Mouse (Mus musculus) hindbrain, embryonic 11.5 days (tissue): ENCODE measurements at regions not wholly inside any gene's neighbourhood (a gene's known extent, or its start where the extent isn't known, plus 50 kb on each side); places are given as distances from the start of the nearest gene placed in this dataset.

Experiments
- ATAC-seq: fragments of 200-750 bp; cut with Nextera tagmentation; 2 replicates; pipeline ENCODE4 v1.8.0; 2017; ENCODE audit warnings: mild to moderate bottlenecking, moderate TSS enrichment, moderate library complexity; ENCODE audit not compliant: low FRiP score
- DNase-seq: peaks from one replicate; pipeline ENCODE4 v3.0.0-alpha.2; 2015; ENCODE audit warnings: low spot score
- H3K27ac ChIP-seq: fragments of 300-500 bp; sonication (generic); 2 replicates; pipeline ENCODE4 v1.5.1; 2014; ENCODE audit warnings: mild to moderate bottlenecking, low read depth, low read length
- H3K27me3 ChIP-seq: fragments of 300-500 bp; sonication (generic); 2 replicates; pipeline ENCODE4 v1.6.1; 2014; ENCODE audit warnings: mild to moderate bottlenecking, low read length, moderate library complexity, mixed read lengths; ENCODE audit not compliant: control insufficient read depth, insufficient read depth
- H3K36me3 ChIP-seq: fragments of 300-500 bp; sonication (generic); 2 replicates; pipeline ENCODE4 v1.6.1; 2014; ENCODE audit warnings: mild to moderate bottlenecking, low read length, moderate library complexity, mixed read lengths; ENCODE audit not compliant: control insufficient read depth, insufficient read depth
- H3K4me1 ChIP-seq: fragments of 300-500 bp; sonication (generic); replicated peaks from 2 replicates; pipeline ENCODE4 v1.6.1; 2014; ENCODE audit warnings: low read length, mixed read lengths; ENCODE audit not compliant: control insufficient read depth, insufficient read depth
- H3K4me2 ChIP-seq: fragments of 300-500 bp; sonication (generic); replicated peaks from 2 replicates; pipeline ENCODE4 v1.6.1; 2014; ENCODE audit warnings: mild to moderate bottlenecking, low read depth, low read length
- H3K4me3 ChIP-seq: fragments of 300-500 bp; sonication (generic); 2 replicates; pipeline ENCODE4 v1.5.1; 2014; ENCODE audit warnings: low read depth, low read length
- H3K9ac ChIP-seq: fragments of 300-500 bp; sonication (generic); 2 replicates; pipeline ENCODE4 v1.6.1; 2014; ENCODE audit warnings: low read depth, low read length
- H3K9me3 ChIP-seq: fragments of 300-500 bp; sonication (generic); 2 replicates; pipeline ENCODE4 v1.6.1; 2016; ENCODE audit warnings: low read length; ENCODE audit not compliant: control insufficient read depth
- WGBS: fragments of 180-500 bp; shearing (Covaris S2); extraction: QIAGEN DNeasy Blood & Tissue Kit; methylation state at CpG from one replicate; pipeline ENCODE4 v1.1.7; 2014; 5-methylcytosine and 5-hydroxymethylcytosine counted together

- Histone ChIP-seq H3K27ac (no peak overlapping the region), H3K9ac (no peak overlapping the region), H3K9me3 (no peaks in the 10 kb centered on the region), H3K4me3 (no peak overlapping the region), H3K4me1 (no peaks in the 10 kb centered on the region), H3K36me3 (no peaks in the 10 kb centered on the region), H3K27me3 (no peaks in the 10 kb centered on the region), H3K4me2 (no peak overlapping the region)
- DNase-seq (no peak), ATAC-seq (no peak)
- WGBS: 75% methylated on average over 4 of the region's 4 CpGs
Observed at GRCm38 (mm10) chr6:93539171-93539570, 595.9 kb upstream of the Adamts9 start.

DNA sequence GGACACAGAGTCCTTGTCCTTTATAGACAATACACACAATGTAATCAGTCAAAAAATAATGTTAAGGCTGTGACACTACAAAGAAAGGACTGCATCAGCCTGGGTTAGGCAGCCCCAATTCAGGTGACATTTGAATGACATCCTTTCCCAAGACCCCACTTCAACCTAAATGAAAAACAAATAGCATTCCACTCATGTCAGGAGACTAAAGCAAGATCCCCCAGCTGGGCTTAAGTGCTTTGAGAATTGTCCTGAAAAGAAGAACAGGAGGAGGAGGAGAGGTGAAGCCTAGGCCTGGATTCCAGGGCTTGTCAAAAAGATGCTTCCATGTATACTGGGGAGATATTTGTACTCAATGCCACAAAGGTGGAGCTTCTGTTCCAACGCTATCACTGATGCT, 594.7 kb upstream of the Adamts9 start:
- 75% methylated on average over 1 of the region's 1 CpGs for WGBS
- DNase-seq (no peak), ATAC-seq (no peak)
- no peaks in the 10 kb centered on the region for H3K36me3 ChIP-seq
- H3K9me3 ChIP-seq: no peaks in the 10 kb centered on the region
- no peak overlapping the region for H3K4me3 ChIP-seq
- H3K27me3 ChIP-seq: no peaks in the 10 kb centered on the region
- H3K4me1 ChIP-seq: no peaks in the 10 kb centered on the region
- no peak overlapping the region for H3K4me2 ChIP-seq
- no peak overlapping the region for H3K27ac ChIP-seq
- no peak overlapping the region for H3K9ac ChIP-seq

DNA sequence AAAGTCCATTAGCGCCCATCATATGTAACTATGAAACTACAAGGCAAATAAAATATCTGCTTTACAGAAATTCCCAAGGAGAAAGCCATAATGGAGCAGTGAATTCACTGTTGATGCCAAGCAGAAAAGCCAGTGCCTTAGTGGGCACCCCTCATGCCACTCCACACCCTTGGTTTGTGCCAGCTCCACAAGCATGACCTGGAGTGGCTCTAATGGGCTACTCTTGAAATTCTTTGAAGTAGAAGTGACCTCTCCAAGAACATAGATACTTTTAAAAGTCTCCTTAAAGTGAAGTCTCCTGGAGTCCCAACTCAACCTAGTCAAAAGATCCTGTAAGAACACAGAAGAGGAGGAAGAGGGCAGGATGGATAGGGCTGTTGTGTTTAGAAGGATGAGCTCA, 593.8 kb upstream of the Adamts9 start:
- 97% methylated on average over 1 of the region's 1 CpGs for WGBS
- Histone ChIP-seq H3K4me3 (no peak overlapping the region), H3K9me3 (no peaks in the 10 kb centered on the region), H3K4me1 (no peaks in the 10 kb centered on the region), H3K36me3 (no peaks in the 10 kb centered on the region), H3K27ac (no peak overlapping the region), H3K9ac (no peak overlapping the region), H3K4me2 (no peak overlapping the region), H3K27me3 (no peaks in the 10 kb centered on the region)
- ATAC-seq (no peak), DNase-seq (no peak)

- Histone ChIP-seq H3K27me3 (no peaks in the 10 kb centered on the region), H3K4me3 (no peak overlapping the region), H3K36me3 (no peaks in the 10 kb centered on the region), H3K4me2 (no peak overlapping the region), H3K27ac (no peak overlapping the region), H3K9me3 (no peaks in the 10 kb centered on the region), H3K9ac (no peak overlapping the region), H3K4me1 (no peaks in the 10 kb centered on the region)
- 95% methylated on average over 2 of the region's 2 CpGs for WGBS
- ATAC-seq (no peak), DNase-seq (no peak)
Observed at GRCm38 (mm10) chr6:93513818-93514217, 570.5 kb upstream of the Adamts9 start.

- DNase-seq (peak; percentile 15), ATAC-seq (no peak)
- Histone ChIP-seq H3K9ac (no peak overlapping the region), H3K4me2 (no peak overlapping the region), H3K36me3 (no peaks in the 10 kb centered on the region), H3K9me3 (no peaks in the 10 kb centered on the region), H3K27ac (no peak overlapping the region), H3K4me1 (no peaks in the 10 kb centered on the region), H3K4me3 (no peak overlapping the region), H3K27me3 (no peaks in the 10 kb centered on the region)
- 67% methylated on average over 1 of the region's 1 CpGs for WGBS
Observed at GRCm38 (mm10) chr6:93509857-93510256, 566.6 kb upstream of the Adamts9 start.

GRCm38 (mm10) chr6:93497824-93498223, 554.5 kb upstream of the Adamts9 start:
- Histone ChIP-seq H3K4me2 (no peak overlapping the region), H3K4me1 (no peaks in the 10 kb centered on the region), H3K4me3 (no peak overlapping the region), H3K27ac (no peak overlapping the region), H3K9me3 (no peaks in the 10 kb centered on the region), H3K9ac (no peak overlapping the region), H3K27me3 (no peaks in the 10 kb centered on the region), H3K36me3 (no peaks in the 10 kb centered on the region)
- 71% methylated on average over 4 of the region's 4 CpGs for WGBS
- DNase-seq (no peak), ATAC-seq (no peak)

GRCm38 (mm10) chr6:93488441-93488955, 545.2 kb upstream of the Adamts9 start:
- Histone ChIP-seq H3K9ac (no peak overlapping the region), H3K4me1 (no peaks in the 10 kb centered on the region; the same call in 1 of the 2 replicates), H3K4me2 (no peak overlapping the region), H3K27ac (no peak overlapping the region), H3K4me3 (no peak overlapping the region), H3K9me3 (no peaks in the 10 kb centered on the region), H3K27me3 (no peaks in the 10 kb centered on the region), H3K36me3 (no peaks in the 10 kb centered on the region)
- 73% methylated on average over 2 of the region's 2 CpGs for WGBS
- peak; percentile 39 for DNase-seq
- ATAC-seq: no peak

- no peaks in the 10 kb centered on the region for H3K36me3 ChIP-seq
- ATAC-seq (no peak), DNase-seq (no peak)
- no peak overlapping the region for H3K4me3 ChIP-seq
- WGBS: 71% methylated on average over 2 of the region's 2 CpGs
- H3K9ac ChIP-seq: no peak overlapping the region
- no peak overlapping the region for H3K27ac ChIP-seq
- no peak overlapping the region for H3K4me2 ChIP-seq
- H3K27me3 ChIP-seq: no peaks in the 10 kb centered on the region
- no peaks in the 10 kb centered on the region for H3K9me3 ChIP-seq
- H3K4me1 ChIP-seq: no peaks in the 10 kb centered on the region
Observed at GRCm38 (mm10) chr6:93478521-93478920, 535.2 kb upstream of the Adamts9 start.

GRCm38 (mm10) chr6:93474981-93475380, 531.7 kb upstream of the Adamts9 start:
- Histone ChIP-seq H3K27ac (no peak overlapping the region), H3K4me2 (no peak overlapping the region), H3K27me3 (no peaks in the 10 kb centered on the region), H3K4me3 (no peak overlapping the region), H3K9ac (no peak overlapping the region), H3K9me3 (no peaks in the 10 kb centered on the region), H3K36me3 (no peaks in the 10 kb centered on the region), H3K4me1 (no peaks in the 10 kb centered on the region)
- ATAC-seq (no peak), DNase-seq (no peak)
- 24% methylated on average over 1 of the region's 1 CpGs for WGBS
